Mouse (Mus musculus): Measurements from ENCODE around the gene Gm45015. TPM values are rescaled to one million over a fixed set of nuclear protein-coding genes. Genes with fewer than 3 reads are reported as not detected.
"Not testable (repeated sequence)": the region's sequence is repeated elsewhere in the genome, so short reads cannot be mapped to it uniquely, and the experiment has no call there.

The Gm45015 gene
- not detected for total RNA-seq (2021)
- long read RNA-seq: 0 reads

DNA sequence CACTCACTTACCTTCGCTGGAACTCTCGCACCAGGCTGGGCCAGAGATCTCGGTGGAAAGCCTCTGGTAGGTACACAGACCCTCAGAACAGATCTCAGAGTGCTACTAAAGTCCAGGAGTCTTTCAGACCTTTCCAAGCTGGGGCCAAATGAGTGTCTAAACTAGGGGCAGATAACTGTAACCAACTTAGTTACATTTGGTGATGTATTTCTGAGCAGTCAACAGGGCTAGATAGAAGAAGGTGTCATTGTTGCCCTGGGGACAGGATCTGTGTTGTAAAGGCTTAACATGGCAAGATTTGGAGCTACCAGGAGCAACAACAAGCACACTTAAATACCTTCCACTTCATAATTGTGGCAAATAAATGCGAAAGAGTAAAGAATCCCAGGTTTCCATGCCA is at the start of gene Gm45015:
TSS of gene Gm45015 (minus strand) at position 101 of the 400 bp plus-strand sequence.
- no peak for DNase-seq (ENCODE audit: low spot score in 2 of 2)

- no peak for DNase-seq (ENCODE audit: low spot score in 2 of 2)
These were observed 48.3 kb upstream of the Gm45015 start for GRCm38 (mm10) chrX:73384924-73385323.

- DNase-seq (ENCODE audit: low spot score in 2 of 2): peak in 1 of 2 experiments; percentile 25
These were observed 47.8 kb upstream of the Gm45015 start for GRCm38 (mm10) chrX:73384419-73384818.

GRCm38 (mm10) chrX:73363291-73363690 is 26.7 kb upstream of the Gm45015 start:
- no peak for DNase-seq (ENCODE audit: low spot score in 2 of 2)

- DNase-seq (ENCODE audit: low spot score in 2 of 2): no peak
These were observed 20.1 kb upstream of the Gm45015 start for GRCm38 (mm10) chrX:73356719-73357118.

GRCm38 (mm10) chrX:73356163-73356562 is 19.5 kb upstream of the Gm45015 start:
- DNase-seq (ENCODE audit: low spot score in 2 of 2): no peak

DNA sequence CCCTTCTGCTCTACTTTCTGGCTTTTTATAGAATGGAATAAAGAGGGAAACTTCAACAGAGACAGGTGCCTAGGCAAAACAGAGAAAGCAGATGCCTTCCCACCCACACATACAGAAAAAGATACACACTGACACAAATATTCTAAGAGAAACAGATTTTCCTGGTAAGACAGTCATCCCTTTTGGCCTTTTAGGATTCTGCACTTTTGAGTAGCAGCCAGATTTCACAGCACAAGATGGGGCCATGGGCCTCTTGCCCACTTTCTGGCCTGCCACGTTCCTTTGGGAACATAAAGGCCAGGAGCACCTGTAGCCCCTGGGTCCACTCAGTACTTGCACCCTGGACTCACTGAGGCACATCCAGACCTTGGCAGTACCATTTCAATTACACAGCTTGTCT is 7.7 kb upstream of the Gm45015 start:
- DNase-seq (ENCODE audit: low spot score in 2 of 2): peak in 1 of 2 experiments; percentile 29

GRCm38 (mm10) chrX:73343802-73344201 is 7.2 kb upstream of the Gm45015 start:
- no peak for DNase-seq (ENCODE audit: low spot score in 2 of 2)

DNA sequence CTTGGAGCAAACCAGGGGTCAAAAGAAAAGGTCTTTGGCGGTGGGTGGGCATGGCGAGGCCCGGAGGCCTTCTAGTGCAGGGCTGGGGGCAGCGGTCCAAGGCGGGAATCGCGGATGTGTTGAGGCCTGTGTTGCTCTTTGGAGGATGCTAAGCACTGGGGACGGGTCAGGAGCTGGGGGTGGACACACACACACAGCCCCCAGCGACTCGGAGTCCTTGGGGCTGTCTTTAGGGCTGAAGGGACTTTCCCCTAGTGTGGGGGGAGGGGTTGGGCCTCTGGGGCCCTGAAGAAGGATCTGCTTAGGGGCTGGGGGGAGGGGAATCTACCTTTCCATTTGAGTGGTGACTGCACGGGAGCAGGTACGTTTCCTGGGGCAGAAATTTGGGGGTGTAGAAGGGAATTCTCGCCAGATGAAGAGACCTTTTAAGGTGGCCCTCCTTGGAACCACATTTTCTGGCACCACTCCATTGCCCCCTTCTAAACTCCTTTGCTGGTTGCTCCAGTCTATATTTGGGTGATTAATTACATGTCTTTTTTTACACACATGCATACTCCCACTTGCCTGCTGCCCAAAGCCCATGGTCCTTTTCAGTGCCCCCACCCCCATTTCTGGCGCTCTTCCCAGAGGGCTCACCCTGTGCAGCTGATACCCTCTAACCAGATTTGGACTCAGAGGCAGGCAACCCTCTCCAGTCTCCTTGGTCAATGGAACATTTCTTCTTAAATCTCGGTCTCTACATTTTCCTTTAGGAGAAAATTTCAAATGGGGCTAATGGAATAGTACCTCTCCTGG is 6.5 kb upstream of the Gm45015 start:
- no peak for DNase-seq (ENCODE audit: low spot score in 2 of 2)

DNA sequence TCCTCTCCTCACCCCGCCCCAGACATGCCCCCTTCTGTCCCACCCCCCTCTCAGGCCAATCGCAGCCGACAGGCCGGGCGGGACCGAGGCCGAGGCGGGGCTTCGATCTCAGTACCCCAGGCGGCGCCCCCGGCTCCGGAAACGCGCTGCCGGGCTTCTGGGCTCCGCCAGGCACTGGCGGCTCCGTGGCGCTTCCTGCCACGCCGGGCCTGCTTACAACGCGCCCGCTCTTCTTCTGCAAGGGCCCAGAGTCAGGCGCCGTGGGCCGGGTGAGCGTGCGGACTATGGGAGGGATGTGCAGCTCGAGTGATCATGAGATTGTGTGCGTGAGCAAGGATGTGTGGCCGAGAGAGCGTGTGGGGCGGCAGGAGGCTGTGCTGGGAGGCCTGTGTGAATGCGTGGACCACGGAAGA is 5.8 kb upstream of the Gm45015 start, which contains the start of gene Zfp275:
TSS of gene Zfp275 (plus strand) at position 139 of the 413 bp plus-strand sequence.
- DNase-seq (ENCODE audit: low spot score in 2 of 2): peak; percentile 48 to 62

DNA sequence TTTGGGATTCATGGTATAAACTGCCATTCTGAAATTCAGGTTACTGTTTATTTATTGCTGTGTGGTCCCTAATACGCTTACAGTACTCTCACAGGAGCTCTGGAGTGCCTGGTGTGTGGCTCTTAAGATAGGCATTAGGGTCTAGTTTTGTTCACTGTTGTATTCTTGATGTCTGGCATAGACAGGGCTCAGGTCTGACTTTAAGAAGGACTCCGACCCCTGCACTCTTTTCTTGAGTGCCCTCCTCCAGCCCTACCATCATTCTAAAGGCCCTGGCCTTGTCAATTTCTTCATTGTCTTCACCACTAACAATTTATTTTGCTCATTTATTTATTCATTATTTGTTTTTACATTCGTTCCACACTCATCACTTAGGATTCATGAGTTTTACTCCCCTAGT is 5.4 kb upstream of the Gm45015 start:
- no peak for DNase-seq (ENCODE audit: low spot score in 2 of 2)

DNA sequence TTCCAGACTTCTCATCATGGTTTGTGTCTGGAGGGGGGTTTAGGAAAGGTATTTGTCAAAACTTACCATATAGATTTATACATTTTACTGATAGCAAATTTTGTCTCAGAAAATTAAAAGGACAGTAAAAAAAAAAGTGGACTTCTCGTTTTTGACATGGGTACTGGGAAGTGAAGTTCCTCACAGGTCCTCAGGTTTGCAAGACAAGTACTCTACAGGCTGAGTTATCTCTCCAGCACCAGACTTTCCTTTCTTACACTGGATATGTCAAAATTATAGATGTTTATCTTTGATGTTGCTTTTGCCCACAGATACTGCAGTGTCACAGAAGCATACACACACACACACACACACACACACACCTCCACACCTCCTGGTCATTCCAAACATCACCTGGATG is 4.8 kb upstream of the Gm45015 start:
- no peak for DNase-seq (ENCODE audit: low spot score in 2 of 2)

- no peak for DNase-seq (ENCODE audit: low spot score in 2 of 2)
These were observed 3.1 kb downstream of the Gm45015 start for GRCm38 (mm10) chrX:73333548-73333947.

DNA sequence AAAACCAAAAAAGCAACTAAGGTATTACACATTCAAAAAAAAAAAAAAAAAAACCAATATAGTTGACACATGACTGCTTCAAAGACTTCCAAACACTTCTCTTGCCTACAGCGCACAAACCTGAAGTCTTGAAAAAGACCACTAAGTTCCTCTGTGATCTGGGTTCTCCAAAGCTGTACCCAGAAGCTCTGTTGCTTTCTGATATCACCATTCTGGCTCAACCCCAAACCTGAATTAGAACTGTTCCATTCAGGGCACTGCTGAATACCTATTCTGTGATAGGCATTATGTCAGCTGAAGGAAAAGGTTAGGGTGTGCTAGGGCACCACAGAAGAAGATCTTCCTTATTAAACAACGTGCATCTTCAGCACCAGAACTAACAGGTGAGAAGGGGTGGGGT is 9.4 kb downstream of the Gm45015 start:
- no peak for DNase-seq (ENCODE audit: low spot score in 2 of 2)

DNA sequence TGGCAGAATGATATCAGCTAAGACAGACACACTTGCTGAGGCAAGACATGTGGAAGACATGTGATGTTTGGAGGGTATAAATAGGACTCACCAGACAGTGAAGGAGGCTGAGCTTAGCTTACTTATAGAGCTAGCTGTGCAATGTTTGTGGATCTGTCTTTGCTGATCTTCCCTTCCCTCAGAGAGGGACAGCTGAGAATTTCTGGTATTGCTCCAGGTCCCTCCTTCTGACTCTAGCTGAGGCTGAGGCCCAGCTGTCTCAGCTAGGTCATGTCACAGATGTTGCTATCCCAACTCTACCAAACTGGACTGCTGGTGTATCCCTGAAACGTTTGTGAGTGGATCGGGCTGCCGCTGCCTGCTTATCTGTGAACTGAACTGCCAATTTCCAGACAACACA is 15.6 kb downstream of the Gm45015 start:
- no peak for DNase-seq (ENCODE audit: low spot score in 2 of 2)

- peak in 1 of 2 experiments; percentile 51 for DNase-seq (ENCODE audit: low spot score in 2 of 2)
These were observed 24.1 kb downstream of the Gm45015 start for GRCm38 (mm10) chrX:73312522-73312921.

GRCm38 (mm10) chrX:73295745-73296144 is 40.9 kb downstream of the Gm45015 start:
- DNase-seq (ENCODE audit: low spot score in 2 of 2): not testable (repeated sequence)

DNA sequence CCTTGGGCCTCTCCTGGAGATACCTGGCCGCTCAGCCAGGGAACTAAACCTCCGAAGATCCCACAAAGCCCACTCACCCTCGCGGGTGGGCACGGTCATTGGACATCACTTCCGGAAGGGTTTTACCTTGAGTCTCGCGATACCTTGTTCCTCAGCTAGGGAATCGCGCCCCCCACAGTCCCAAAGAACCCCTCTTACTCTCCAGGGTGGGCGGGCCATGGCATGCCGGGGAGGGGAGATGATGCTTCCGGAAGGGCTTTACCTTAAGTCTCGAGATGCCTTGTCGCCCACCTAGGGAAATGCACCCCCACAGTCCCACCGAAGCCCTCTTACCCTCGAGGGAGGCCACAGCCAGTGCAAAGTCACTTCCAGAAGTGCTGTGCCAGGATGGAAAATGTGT is 43.8 kb downstream of the Gm45015 start, which contains the start of the genes Xlr5a and Xlr5c:
TSS of gene Xlr5a (minus strand) at position 101 of the 400 bp plus-strand sequence.
TSS of gene Xlr5c (minus strand) at position 101 of the 400 bp plus-strand sequence.
- DNase-seq (ENCODE audit: low spot score in 2 of 2): not testable (repeated sequence)

Other genes starting within 250 kb of the Gm45015 start
- 1 to 10 TPM in 1 of 2 experiments, under 1 TPM in 1; 0.94 to 2.7 TPM for gene Xlr3a, start 239.7 kb downstream of the Gm45015 start, total RNA-seq (2021)
- 1 to 10 TPM; 2.3 to 3.2 TPM for gene Gm14685, start 219.8 kb downstream of the Gm45015 start, total RNA-seq (2021)
- not detected for gene Xlr5b, start 188.0 kb downstream of the Gm45015 start, total RNA-seq (2021)
- gene DXBay18, start 187.4 kb downstream of the Gm45015 start, total RNA-seq (2021): 1 to 10 TPM in 1 of 2 experiments, under 1 TPM in 1; 0.62 to 2.7 TPM
- gene Spin2d, start 159.9 kb downstream of the Gm45015 start, total RNA-seq (2021): not detected
- gene Xlr3b, start 144.6 kb downstream of the Gm45015 start, total RNA-seq (2021): 10 to 100 TPM in 1 of 2 experiments, under 1 TPM in 1; 0.69 to 14.7 TPM
- 1 to 10 TPM in 1 of 2 experiments, not detected in 1; 1.2 TPM for gene Xlr4b, start 122.5 kb downstream of the Gm45015 start, total RNA-seq (2021)
- gene F8a, start 108.5 kb downstream of the Gm45015 start, total RNA-seq (2021): 10 to 100 TPM; 14.9 to 15.2 TPM
- under 1 TPM in 1 of 2 experiments, not detected in 1; 0.86 TPM for gene Xlr4c, start 93.7 kb downstream of the Gm45015 start, total RNA-seq (2021)
- gene Xlr3c, start 71.5 kb downstream of the Gm45015 start, total RNA-seq (2021): not detected
- not detected for gene Xlr5a, start 43.9 kb downstream of the Gm45015 start, total RNA-seq (2021)
- gene Xlr5c, start 43.9 kb downstream of the Gm45015 start, total RNA-seq (2021): not detected
- 10 to 100 TPM; 10.7 to 12.6 TPM for gene Zfp275, start 5.8 kb upstream of the Gm45015 start, total RNA-seq (2021)
- not detected for gene Gm18336, start 61.9 kb upstream of the Gm45015 start, total RNA-seq (2021)
- gene Zfp92, start 74.3 kb upstream of the Gm45015 start, total RNA-seq (2021): 1 to 10 TPM; 1.8 to 3.0 TPM
- not detected for gene Trex2, start 98.5 kb upstream of the Gm45015 start, total RNA-seq (2021)
- gene Haus7, start 122.2 kb upstream of the Gm45015 start, total RNA-seq (2021): 10 to 100 TPM in 1 of 2 experiments, 1 to 10 TPM in 1; 8.9 to 11.4 TPM
- 10 to 100 TPM; 12.0 to 12.6 TPM for gene Bgn, start 146.8 kb upstream of the Gm45015 start, total RNA-seq (2021)
- 100 to 1,000 TPM; 146 to 149 TPM for gene Atp2b3, start 166.2 kb upstream of the Gm45015 start, total RNA-seq (2021)

All from layer of hippocampus, adult 18-20 months (tissue).